Mouse (Mus musculus) G1E (cell line): Measurements from ENCODE around the gene Vwa2. TPM values are rescaled to one million over a fixed set of nuclear protein-coding genes. Genes with fewer than 3 reads are reported as not detected.

Source experiments
- ATAC-seq: 2 replicates; pipeline ENCODE4 v1.8.0; 2016; ENCODE audit warnings: mild to moderate bottlenecking; ENCODE audit not compliant: insufficient number of reproducible peaks, poor library complexity, low FRiP score, severe bottlenecking; ENCODE audit errors: extremely low read depth
- DNase-seq: peaks from one replicate; pipeline ENCODE4 v3.0.0; 2012; ENCODE audit warnings: low spot score
- H3K27me3 ChIP-seq: 2 replicates; pipeline ENCODE4 v1.6.1; 2012; ENCODE audit warnings: mild to moderate bottlenecking, low read length, inconsistent platforms; ENCODE audit not compliant: insufficient read depth
- H3K36me3 ChIP-seq: replicated peaks from 2 replicates; pipeline ENCODE3; 2012; ENCODE audit warnings: mild to moderate bottlenecking, inconsistent platforms
- H3K4me1 ChIP-seq: 2 replicates; pipeline ENCODE4 v1.6.1; 2012; ENCODE audit warnings: low read depth, low read length, inconsistent platforms, mixed read lengths; ENCODE audit not compliant: insufficient read depth
- H3K4me3 ChIP-seq: 2 replicates; pipeline ENCODE4 v1.5.1; 2012; ENCODE audit warnings: low read depth, mild to moderate bottlenecking, inconsistent platforms, low read length, moderate library complexity, mixed read lengths
- H3K9me3 ChIP-seq: replicated peaks from 2 replicates; pipeline ENCODE4 v1.6.1; 2012; ENCODE audit warnings: inconsistent platforms
- CTCF ChIP-seq: IDR thresholded peaks from 2 replicates; pipeline ENCODE4 v1.5.1; 2012; ENCODE audit warnings: low read depth, low read length, inconsistent platforms, mixed read lengths
- GATA1 ChIP-seq: IDR thresholded peaks from 2 replicates; pipeline ENCODE4 v1.6.1; 2012; ENCODE audit warnings: borderline replicate concordance, low read length, inconsistent platforms, mixed read lengths
- GATA2 ChIP-seq: IDR thresholded peaks from 2 replicates; pipeline ENCODE4 v1.6.1; 2012; ENCODE audit warnings: low read depth, low read length, inconsistent platforms, borderline replicate concordance
- POLR2AphosphoS5 ChIP-seq: IDR thresholded peaks from 2 replicates; pipeline ENCODE4 v1.6.1; 2012; ENCODE audit warnings: low read depth, low read length, inconsistent platforms; ENCODE audit not compliant: insufficient replicate concordance
- TAL1 ChIP-seq: conservative IDR thresholded peaks from 2 replicates; pipeline ENCODE4 v1.6.1; 2012; ENCODE audit warnings: low read depth, low read length, inconsistent platforms, mixed read lengths
- polyA plus RNA-seq: library from polyadenylated mRNA; stranded (reverse); fragments of >175 nt; gene quantifications from 2 replicates; pipeline ENCODE4 v1.2.3, GENCODE M21; 2012
- total RNA-seq, 2 experiments: library from RNA; stranded (forward) in 1 of 2; stranded (reverse) in 1 of 2; fragments of 200-1000 nt in 1 of 2; fragments of >200 nt in 1 of 2; fragmentation: Nextera tagmentation in 1 of 2; gene quantifications; 2 replicates each; pipeline ENCODE4 v1.2.3; 2014 to 2017

The Vwa2 gene
- total and polyA plus RNA-seq, 3 experiments = not detected

DNA sequence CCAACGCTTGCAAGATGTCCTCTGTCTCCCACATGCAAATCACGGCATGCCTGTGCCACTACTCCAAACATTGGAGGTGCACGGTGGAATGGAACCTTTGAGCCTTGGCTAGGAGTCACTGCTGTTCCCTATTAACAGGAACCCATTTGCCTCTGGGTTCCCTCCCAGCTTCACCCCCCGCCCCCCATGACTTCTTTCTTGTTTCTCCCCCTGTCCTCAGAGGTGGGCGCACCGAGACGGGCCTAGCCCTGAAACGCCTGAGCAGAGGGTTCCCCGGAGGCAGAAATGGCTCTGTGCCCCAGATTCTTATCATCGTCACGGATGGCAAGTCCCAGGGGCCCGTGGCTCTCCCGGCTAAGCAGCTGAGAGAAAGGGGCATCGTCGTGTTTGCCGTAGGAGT is 23.6 kb downstream of the Vwa2 start:
- peaks cover 7% of the 10 kb centered on the region; the same call in 1 of the 2 replicates for H3K27me3 ChIP-seq
- no peaks in the 10 kb centered on the region for H3K36me3 ChIP-seq
- ATAC-seq = no peak
- H3K9me3 ChIP-seq = no peaks in the 10 kb centered on the region
- no peaks in the 10 kb centered on the region for H3K4me1 ChIP-seq
- no peak for DNase-seq
- TF ChIP-seq GATA1 (no peak), CTCF (no peak), TAL1 (no peak), GATA2 (no peak), POLR2AphosphoS5 (no peak)
- H3K4me3 ChIP-seq = no peak overlapping the region

DNA sequence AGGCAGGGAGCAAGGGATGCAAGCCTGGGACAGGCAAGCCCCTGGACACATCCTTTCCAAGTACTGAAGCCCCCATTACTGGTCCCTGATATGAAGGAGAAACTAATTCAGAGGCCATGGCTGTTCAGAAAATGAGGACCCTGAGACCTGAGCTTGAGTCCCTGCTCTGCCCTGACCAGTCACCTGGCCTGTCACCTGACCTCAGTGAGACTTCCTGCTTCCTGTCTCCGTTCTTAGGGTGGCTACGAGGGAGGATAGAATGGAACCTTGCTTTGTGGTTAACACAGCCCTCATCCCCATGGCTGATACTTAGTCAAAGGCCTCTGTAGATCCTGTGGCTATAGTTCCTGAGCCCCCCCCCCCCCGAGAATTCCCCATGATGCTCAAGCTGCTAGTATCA is 30.0 kb downstream of the Vwa2 start:
- DNase-seq = no peak
- Histone ChIP-seq H3K4me3 (no peak overlapping the region), H3K36me3 (no peaks in the 10 kb centered on the region), H3K4me1 (no peaks in the 10 kb centered on the region), H3K27me3 (peaks cover 25% of the 10 kb centered on the region; the same call in 1 of the 2 replicates), H3K9me3 (no peaks in the 10 kb centered on the region)
- TF ChIP-seq CTCF (no peak), POLR2AphosphoS5 (no peak)
- ATAC-seq = no peak

DNA sequence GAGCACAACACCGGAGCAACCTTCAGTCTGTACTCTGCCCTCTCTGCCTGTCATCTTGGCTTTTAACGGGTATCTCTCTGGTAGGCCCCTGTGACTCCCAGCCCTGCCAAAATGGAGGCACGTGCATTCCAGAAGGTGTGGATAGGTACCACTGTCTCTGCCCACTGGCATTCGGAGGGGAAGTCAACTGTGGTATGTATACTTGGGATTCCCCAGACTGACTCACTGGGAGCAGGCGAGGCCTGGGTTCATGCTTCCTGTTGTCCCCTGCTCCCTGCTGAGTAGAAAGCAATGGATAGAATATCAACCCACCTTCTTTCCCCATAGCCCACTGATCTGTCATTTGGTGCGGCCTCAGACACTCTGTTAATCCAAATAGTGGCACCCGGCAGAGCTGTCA is 31.3 kb downstream of the Vwa2 start:
- Histone ChIP-seq H3K27me3 (peaks cover 27% of the 10 kb centered on the region; the same call in 1 of the 2 replicates), H3K36me3 (no peaks in the 10 kb centered on the region), H3K4me1 (no peaks in the 10 kb centered on the region), H3K4me3 (no peak overlapping the region), H3K9me3 (no peaks in the 10 kb centered on the region)
- TF ChIP-seq POLR2AphosphoS5 = no peak
- TF ChIP-seq GATA1 = no peak
- ATAC-seq (no peak), DNase-seq (no peak)

DNA sequence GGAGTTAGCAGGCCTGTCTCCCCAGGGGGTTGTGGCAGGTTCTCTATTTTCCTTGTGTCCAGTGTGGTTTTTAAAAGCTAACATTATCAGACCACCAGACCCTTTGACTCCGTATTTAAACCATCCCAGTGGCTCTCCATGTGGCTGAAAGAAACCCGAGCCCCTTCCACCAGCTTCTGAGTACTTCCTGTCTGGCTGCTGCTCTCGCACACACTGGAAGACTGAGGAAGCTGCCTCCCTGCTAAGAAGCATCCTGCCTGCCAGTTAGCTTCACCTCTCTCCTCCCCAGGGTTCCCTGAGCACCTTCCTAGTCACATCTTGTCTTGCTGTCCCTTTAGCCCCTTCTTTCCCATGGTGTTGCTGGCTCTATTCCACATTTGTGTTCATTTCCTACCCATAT is 33.8 kb downstream of the Vwa2 start:
- H3K36me3 ChIP-seq = no peaks in the 10 kb centered on the region
- no peak overlapping the region for H3K4me3 ChIP-seq
- H3K27me3 ChIP-seq = peaks cover 20% of the 10 kb centered on the region; the same call in 1 of the 2 replicates
- TF ChIP-seq POLR2AphosphoS5 (no peak), GATA1 (no peak), GATA2 (no peak), CTCF (no peak), TAL1 (no peak)
- H3K9me3 ChIP-seq = no peaks in the 10 kb centered on the region
- no peaks in the 10 kb centered on the region for H3K4me1 ChIP-seq
- DNase-seq (no peak), ATAC-seq (no peak)

DNA sequence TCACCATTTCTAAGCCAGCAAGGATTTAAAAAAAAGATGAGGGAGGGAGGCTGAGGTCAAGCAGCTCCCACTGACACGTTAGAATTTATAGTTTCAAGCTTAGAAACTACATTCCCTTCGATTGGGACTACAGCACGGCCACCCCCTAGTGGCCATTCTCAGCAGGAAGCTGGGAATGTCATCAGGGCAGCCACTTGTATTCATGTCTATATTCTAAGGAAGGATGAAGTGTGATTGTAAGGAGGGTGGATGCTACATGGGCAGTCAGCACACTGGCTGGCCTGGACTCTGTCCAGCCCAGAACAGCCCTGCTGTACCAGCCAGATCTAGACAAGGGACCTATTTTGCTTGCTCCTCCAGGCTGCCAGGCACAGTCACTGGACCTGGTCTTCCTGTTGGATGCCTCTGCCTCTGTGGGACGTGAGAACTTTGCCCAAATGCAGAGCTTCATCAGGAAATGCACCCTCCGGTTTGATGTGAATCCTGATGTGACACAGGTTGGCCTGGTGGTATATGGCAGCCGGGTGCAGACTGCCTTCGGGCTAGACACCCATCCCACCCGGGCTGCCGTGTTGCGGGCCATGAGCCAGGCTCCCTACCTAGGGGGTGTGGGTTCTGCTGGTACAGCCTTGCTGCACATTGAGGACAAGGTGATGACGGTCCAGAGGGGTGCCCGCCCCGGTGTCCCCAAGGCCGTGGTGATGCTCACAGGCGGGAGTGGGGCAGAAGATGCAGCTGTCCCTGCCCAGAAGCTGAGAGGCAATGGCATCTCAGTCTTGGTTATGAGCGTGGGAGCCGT is 34.6 kb downstream of the Vwa2 start:
- DNase-seq (peak; percentile 27), ATAC-seq (peak; percentile 40)
- peaks cover 20% of the 10 kb centered on the region; the same call in 1 of the 2 replicates for H3K27me3 ChIP-seq
- no peaks in the 10 kb centered on the region for H3K36me3 ChIP-seq
- no peaks in the 10 kb centered on the region for H3K9me3 ChIP-seq
- no peaks in the 10 kb centered on the region for H3K4me1 ChIP-seq
- TF ChIP-seq GATA1 = no peak
- TF ChIP-seq CTCF = peak; percentile 51
- no peak overlapping the region for H3K4me3 ChIP-seq

DNA sequence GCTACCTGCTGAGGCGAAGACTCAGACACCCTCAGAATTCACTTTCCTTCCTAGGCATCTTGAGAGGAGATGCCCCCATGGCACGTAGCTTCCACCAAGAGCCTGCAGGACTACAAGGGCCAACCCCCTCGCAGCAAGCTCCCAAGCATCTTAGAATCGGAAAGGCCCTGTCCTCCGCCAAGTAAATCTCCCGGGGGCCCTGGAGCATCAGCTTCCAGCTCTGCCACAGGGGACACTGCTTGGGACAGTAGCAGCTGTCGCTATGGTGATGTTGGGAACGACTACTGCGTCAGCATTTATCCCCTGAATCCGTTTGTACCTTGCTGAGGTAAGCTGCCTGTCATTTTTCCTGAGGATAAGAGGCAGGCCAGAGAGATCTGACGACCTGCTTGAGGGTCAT is 36.5 kb downstream of the Vwa2 start:
- ATAC-seq (no peak), DNase-seq (no peak)
- Histone ChIP-seq H3K4me3 (no peak overlapping the region), H3K9me3 (peaks cover 5% of the 10 kb centered on the region; the same call in 1 of the 2 replicates), H3K4me1 (no peaks in the 10 kb centered on the region), H3K36me3 (no peaks in the 10 kb centered on the region), H3K27me3 (peaks cover 20% of the 10 kb centered on the region; the same call in 1 of the 2 replicates)
- TF ChIP-seq POLR2AphosphoS5 (no peak), GATA2 (no peak), CTCF (no peak), TAL1 (no peak), GATA1 (no peak)

DNA sequence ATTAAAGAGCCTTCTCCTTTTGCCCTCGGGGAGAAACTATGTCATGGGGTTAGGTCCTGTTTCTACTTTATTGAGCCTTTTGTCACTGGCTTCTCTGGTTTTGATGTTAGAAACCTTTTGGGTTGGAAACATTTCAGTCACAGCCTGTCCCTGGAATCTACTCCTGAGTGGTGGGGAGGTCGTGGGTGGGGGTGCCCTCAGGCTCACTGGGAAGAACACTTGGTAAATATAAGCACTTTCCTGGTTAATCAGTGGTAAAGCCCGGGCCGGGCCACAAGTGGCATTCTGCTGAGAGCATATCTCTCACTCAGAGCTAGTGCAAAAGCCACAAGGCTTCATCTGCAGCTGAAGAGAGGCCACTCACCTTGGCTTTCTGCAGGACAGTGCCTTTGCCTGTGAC is 39.7 kb downstream of the Vwa2 start:
- Histone ChIP-seq H3K27me3 (peaks cover 10% of the 10 kb centered on the region), H3K4me3 (no peak overlapping the region), H3K9me3 (peaks cover 5% of the 10 kb centered on the region; the same call in 1 of the 2 replicates), H3K36me3 (peaks cover 2% of the 10 kb centered on the region), H3K4me1 (no peaks in the 10 kb centered on the region)
- ATAC-seq = no peak
- TF ChIP-seq POLR2AphosphoS5 (no peak), CTCF (no peak), GATA1 (no peak), TAL1 (no peak), GATA2 (no peak)
- DNase-seq = no peak
